Mouse (Mus musculus): ENCODE measurements around the gene Serpinb2.

The Serpinb2 gene

DNA sequence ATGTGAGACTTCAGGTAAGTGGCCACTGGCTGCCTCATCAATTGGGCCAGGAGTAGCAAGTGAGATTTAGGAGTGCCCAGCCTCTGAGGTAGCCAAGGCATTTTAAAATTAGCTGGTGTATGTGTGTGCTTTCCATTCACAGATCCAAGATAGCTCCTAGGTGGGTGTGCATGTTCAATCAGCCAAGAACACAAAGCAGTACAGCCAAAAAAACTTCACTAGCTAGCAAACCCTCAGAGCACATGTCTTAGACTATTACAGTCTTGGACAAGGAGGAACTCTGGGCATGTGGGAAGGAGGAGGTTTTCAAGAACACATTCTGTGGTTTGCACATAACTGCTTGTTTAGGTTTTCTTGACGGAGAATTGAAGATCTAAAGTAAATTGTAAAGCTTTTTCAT, 70.0 kb downstream of the Serpinb2 start:
- DNase-seq (ENCODE audit: low read depth, low spot score) = no peak

DNA sequence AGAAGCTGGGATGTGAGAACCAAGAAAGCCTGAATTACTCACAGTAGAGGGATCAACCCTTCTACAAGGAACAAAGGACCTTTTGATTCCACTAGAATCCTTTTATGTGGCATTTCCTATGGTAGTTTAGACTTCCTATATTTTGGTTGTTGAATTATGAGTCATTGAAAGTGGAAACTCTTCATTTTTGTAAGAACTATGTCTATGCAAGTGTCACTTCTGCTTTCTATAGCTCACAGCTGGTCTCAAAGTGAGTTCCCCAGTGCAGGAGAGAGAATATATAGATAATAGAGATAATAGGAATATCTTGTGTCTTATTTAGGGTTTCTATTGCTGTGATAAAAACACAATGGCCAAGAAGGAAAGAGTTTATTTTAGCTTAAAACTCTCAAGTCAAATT, 71.7 kb downstream of the Serpinb2 start:
- peak; percentile 66 for DNase-seq (ENCODE audit: low read depth, low spot score)

DNA sequence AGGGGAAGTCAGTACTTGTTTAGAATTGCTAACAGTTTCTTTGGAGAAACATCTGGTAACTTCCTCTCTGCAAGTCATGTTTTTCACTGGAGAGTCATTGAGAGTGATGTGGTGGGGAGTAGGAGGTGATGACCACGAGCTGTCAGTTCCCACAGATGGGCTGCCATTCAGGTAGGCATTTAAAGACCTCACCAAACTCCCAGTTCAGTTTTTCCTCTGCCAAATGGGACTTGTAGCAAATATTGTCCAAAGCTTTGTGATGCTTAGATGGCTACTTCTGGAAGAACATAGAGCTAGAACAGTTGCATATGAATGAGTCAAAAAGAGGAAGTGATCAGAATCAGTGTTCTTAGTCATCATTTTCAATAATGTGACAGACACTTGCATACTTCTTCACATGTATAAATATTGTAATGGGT, 72.7 kb downstream of the Serpinb2 start:
- peak; percentile 89 for DNase-seq (ENCODE audit: low read depth, low spot score)

DNA sequence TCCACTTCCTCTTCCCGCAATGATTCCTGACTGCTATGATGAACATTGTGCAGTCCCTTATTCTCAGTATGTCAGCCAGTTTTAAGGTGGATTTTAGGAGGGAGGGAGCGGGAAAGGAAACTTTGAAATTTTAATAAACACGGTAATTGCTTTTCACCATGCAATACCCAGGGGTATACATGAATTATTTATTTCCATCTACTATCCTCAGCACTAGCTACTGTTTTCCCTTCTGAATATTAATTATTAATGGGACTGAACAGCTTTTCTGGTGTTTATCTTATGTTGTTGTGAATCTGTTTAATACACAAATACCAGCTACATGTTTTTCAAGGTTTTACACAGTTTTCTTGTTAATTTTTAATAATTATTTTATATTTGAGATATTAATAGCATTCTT, 73.7 kb downstream of the Serpinb2 start:
- no peak for DNase-seq (ENCODE audit: low read depth, low spot score)

Measured in A20 (cell line).